Mouse (Mus musculus) gastrocnemius, postnatal 4 days (tissue): ENCODE measurements around the gene Mcrip1. TPM values are rescaled to one million over a fixed set of nuclear protein-coding genes. Genes with fewer than 3 reads are reported as not detected.
"Not testable (repeated sequence)": the region's sequence is repeated elsewhere in the genome, so short reads cannot be mapped to it uniquely, and the experiment has no call there.

Experiments
- DNase-seq, 2 experiments: peaks; one replicate each; pipeline ENCODE4 v3.0.0; 2021 to 2022; ENCODE audit warnings: low spot score in 2 of 2, mixed read lengths in 2 of 2
- total RNA-seq, 2 experiments: library from RNA; stranded (reverse); gene quantifications; 2 replicates each; pipeline ENCODE4 v1.2.3; 2021

Mcrip1 gene
- total RNA-seq, 2 experiments from 2014 or later, result 74.0 to 81.3 TPM

DNA sequence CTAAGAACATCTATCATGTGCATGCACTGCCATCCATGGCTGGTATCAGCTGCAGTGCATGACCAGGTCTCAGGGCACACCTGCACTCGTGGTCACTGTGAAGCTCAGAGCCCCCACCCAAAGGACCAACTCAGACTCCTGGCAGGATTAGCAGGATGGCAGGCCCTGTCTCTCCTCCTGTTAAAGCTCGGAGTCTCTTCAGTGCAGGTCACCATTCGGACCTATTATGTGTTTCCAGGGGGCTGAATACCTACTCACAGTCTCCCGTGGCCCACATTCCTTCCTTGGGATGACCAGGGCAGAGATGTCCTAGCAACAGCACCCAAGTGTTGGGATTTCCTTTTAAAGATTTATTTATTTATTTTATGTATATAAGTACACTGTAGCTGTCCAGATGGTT lies 32.4 kb downstream of the Mcrip1 start:
- DNase-seq, result no peak

- DNase-seq, result peak; percentile 84 to 86
Measured at GRCm38 (mm10) chr11:120515611-120516010, 33.9 kb downstream of the Mcrip1 start.

DNA sequence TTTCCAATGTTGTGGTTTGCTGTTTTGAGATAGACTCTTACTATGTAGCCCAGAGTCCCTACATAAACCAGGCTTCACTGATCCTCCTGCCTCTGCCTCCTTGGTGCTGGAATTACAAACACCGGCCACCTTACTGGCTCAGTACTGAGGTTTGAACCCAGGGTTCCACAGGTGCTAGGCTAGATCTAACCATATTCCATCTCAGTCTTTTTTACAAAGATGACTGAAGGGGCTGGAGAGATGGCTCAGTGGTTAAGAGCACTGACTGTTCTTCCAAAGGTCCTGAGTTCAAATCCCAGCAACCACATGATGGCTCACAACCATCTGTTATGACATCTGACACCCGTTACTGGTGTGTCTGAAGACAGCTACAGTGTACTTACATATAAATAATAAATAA lies 35.3 kb downstream of the Mcrip1 start:
- not testable (repeated sequence) for DNase-seq

GRCm38 (mm10) chr11:120512790-120513453 lies 36.6 kb downstream of the Mcrip1 start:
- DNase-seq, result no peak

DNA sequence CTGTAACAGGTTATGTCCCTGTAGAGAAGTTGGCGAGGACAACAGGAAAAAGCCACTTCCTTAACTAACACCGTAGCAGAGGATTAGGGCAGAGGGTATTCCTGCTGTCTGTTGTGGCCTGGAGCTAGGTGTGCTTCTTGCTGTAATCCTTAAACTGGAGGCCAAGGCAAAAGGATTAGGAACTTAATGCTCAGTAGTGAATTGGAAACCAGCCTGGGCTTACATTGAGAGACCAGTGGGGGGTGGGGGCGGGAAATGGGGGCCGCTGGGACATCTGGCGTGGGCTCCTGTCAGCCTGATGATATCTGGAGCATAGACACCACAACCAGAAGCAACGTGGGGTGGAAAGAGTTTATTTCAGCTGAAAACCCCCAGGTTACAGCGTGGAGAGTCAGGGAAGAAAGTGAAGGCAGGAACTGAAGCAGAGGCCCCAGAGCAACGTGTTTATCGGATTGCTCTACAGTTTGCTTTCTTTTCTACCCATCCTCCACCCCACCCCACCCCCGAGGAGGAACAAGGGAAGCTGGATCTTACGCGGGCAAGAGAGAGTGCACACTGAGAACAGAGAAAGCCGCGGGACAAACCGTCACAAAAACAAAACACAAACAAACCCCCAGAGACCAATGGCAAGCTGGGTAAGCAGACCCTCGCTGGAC lies 39.0 kb downstream of the Mcrip1 start:
- DNase-seq, result no peak

GRCm38 (mm10) chr11:120509940-120510339 lies 39.6 kb downstream of the Mcrip1 start:
- DNase-seq, result no peak

DNA sequence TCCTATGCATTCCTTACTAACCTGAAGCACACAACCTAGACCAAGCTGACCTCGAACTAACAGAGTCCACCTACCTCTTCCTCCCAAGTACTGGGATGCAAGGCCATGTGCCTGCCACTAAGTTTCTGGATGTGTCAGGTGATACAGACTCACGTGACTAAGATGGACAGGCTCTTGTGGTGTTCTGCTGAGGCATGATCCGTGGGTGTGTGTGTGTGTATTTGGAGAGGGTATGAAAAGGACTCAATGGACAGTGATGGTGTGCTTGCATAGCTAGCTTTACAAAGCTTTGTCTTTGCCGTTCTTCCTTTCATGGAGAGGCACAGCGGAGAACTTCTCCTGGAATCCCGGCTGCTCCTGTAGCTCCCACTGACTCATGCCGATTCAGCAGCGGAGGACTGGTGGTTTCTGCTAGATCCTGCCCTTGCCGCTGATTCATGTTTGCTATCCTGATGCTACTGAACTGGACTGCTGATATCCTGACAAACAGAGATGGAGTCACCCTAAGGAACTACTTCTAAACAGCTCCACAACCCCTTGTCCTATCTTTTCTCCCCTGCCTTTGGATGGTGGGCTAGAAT lies 41.1 kb downstream of the Mcrip1 start:
- no peak for DNase-seq

DNA sequence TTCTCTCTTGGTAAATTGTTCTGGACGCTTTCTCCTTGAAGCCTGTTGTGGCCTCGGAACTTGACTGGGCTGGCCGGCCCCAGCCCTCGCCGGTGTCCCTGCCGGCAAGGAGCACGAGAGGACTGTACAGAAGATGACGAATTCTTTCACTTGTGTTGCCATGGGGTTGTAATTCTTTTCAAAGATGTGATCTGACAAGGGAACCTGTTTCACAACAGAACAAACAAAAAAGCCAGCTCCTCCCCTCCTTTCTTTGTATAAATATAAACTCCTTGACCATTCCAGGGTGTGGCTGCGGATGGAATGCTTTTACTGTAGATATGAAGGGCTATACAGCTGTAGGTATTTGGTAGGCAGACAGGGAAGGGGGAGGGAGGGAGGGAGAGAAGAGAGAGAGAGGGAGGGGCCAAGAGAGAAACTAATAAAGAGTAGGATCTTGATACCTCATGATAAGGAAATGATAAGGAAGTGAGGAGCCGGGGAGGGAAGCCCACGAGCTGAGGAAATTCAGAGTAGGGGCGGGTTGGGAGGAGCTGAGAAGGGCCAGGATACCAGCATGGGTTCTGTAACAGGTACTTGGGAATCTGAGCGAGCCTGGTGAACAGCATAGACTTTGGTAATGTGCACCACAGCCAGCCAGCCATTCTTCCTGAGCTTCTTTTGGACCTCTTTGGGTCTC lies 41.8 kb downstream of the Mcrip1 start:
- DNase-seq, result no peak

DNA sequence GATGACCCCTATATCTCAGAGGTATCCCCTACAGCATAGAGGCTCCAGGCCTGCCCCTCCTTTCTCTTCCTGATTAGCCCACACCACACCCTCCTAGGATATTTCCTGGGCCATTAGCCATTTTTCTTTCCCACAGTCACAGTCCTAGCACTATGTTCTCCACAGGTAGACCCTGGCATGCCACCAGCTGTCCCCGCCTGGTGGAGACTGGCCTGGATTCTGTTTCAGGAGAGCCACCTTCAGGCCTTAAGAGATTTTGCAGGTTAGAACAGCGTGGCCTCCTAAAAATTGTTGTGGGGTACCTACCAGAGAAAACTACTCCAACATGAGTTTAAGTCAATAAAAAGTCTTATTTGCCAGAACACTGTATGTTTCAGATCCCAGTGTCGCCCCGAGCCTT lies 42.6 kb downstream of the Mcrip1 start:
- no peak for DNase-seq

GRCm38 (mm10) chr11:120505661-120506060 lies 43.9 kb downstream of the Mcrip1 start:
- DNase-seq, result no peak

DNA sequence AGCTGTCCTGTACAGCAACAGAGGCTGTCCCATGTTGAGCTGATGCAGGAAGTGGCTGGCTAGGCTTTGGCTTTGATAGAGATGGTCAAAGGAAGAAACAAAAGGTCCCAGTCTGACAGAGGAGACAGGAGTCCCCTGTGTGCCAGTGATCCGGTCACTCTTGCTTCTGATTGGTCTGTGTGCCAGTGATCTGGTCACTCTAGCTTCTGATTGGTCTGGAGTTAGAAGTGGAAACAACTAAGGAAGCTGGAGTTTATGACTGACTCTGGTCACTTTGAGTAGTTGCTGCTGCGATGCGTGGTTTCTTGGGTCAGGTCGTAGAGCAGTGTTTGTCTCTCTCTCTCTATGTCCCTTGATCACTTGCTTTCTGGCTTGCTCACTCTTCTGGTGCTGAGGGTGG lies 47.8 kb downstream of the Mcrip1 start:
- no peak for DNase-seq

DNA sequence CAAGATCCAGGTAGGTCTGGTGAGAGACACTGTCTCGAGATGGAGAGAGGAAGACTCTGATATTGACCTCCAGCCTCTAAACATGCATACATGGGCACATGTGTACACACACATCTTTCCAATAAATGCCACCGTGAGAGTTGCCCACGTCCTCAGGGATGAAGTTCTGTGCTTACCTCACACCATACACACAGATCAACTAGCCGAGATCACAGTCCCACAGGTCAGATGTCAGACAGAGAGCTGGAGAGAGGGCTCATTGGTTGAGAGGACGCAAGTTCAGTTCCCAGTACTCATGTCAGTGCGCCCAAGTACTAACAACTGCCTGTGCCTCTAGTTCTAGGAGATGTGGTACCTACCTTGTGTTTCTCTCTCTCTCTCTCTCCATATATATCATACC lies 48.5 kb downstream of the Mcrip1 start:
- DNase-seq, result no peak

GRCm38 (mm10) chr11:120500357-120500756 lies 49.2 kb downstream of the Mcrip1 start:
- DNase-seq, result no peak

DNA sequence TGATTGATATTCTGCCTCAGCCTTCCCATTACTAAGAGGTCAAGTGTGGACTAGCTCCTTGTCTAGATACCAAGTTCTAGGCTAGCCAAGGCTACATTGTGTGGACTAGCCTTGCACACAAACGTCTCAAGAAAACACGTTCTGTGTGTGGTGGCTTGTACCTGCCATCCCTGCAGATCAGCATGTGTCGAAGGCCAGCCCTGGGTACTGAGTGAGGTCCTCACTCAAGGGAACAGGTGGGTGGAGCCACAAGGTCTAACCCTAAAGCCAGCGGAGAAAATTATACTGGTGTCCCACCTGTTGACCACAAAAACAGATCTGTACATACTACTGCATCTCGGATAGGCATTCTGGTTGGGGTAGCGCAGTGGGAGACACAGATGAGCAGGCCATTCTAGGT lies 49.6 kb downstream of the Mcrip1 start:
- DNase-seq, result no peak

- DNase-seq, result no peak
Measured at GRCm38 (mm10) chr11:120498891-120499290, 50.6 kb downstream of the Mcrip1 start.

- DNase-seq, result no peak
Measured at GRCm38 (mm10) chr11:120498226-120498625, 51.3 kb downstream of the Mcrip1 start.

GRCm38 (mm10) chr11:120497436-120497835 lies 52.1 kb downstream of the Mcrip1 start:
- no peak for DNase-seq

GRCm38 (mm10) chr11:120493911-120494310 lies 55.6 kb downstream of the Mcrip1 start:
- no peak for DNase-seq

GRCm38 (mm10) chr11:120493351-120493750 lies 56.2 kb downstream of the Mcrip1 start:
- no peak for DNase-seq
